Mouse (Mus musculus): Measurements from ENCODE around the gene Ets2.
"Not testable (repeated sequence)": the region's sequence is repeated elsewhere in the genome, so short reads cannot be mapped to it uniquely, and the experiment has no call there.

Gene Ets2

GRCm38 (mm10) chr16:95699721-95700120 lies 2.2 kb upstream of the Ets2 start:
- DNase-seq (ENCODE audit: low read depth, low spot score): no peak

DNA sequence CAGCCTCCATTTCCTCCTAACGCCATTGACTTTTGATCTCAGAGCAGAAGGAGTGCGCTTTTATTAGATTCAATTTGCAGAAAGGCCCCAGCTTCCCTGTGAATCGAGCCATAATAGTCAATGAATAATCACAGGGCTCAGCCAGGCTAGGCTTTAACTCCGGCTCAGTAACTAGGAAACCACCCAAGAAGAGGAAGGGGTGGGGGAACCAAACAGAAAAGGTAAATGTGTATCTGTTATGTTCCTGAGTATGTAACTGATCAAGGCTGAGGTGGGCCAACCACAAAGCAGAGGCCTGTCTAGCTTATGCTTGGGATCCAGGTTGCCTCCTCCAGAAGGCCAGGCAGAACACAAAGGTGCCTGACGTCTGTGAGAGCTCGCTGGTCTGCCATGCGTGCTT lies 1.7 kb upstream of the Ets2 start:
- no peak for DNase-seq (ENCODE audit: low read depth, low spot score)

DNA sequence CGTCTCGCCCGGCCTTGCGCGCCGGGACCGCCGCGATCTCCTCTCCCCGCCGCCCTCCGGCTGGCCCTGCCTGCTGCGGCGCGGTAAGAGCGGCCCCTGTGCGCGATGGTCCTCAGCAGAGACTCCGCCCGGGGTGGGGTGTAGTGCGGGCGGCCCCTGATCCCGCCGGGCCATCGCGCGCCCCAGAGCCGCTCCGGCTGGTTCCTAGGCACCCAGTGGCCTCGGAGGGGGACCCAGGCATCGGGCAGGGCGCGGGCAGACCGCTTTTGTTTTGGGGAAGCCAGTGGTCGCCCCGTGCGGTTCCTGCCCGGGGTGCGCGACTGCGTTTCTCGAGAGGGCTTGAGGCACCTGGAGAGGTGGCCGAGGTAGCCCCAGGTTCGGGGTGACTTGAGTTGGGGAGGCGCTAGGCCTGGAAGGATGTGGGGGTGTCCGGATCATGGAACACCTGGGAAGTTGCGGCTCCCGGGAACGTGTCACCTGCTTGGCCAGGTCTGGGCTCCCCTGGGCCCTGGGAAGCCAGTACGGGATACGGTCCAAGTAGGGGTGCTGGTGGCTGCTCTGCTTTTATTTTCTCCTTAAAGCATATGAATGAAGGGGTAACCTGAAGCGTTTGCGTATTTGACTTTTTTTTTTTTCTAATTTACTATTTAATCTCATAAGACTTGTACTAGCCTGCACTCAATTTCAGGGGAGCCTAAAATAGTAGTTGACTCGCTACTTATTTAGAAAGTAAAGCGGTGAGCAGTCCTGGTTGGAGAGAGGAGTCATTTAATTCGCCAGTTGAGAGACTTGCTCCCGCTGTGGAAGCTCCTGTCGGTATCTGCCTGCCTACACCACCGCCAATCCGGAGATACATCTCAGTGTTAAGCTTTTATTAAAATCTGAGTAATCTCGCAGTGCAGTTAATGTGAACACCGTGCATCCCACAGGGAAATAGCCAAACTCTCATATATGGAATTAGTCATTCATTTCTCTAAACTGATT lies 979 bp downstream of the Ets2 start:
- DNase-seq (ENCODE audit: low read depth, low spot score): no peak

DNA sequence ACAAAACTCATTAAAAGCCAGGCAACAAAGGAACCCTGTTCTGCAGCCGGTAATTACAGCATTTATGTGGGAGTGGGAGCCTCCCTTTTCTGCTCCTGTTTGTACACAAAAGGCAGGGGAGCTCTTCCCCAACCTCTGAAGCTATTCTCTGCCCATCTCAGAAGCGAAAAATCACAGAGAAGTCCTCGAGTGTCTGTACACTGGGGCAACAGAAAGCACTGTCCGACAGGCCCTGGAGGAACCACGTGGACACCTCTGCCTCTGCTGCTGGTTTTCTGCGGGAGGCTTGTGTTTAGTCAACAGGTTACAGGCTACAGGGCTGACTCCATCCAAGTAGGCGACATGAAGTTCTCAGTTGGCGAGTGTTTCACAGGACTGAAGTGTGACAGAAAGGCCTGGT lies 2.1 kb downstream of the Ets2 start:
- DNase-seq (ENCODE audit: low read depth, low spot score): no peak

DNA sequence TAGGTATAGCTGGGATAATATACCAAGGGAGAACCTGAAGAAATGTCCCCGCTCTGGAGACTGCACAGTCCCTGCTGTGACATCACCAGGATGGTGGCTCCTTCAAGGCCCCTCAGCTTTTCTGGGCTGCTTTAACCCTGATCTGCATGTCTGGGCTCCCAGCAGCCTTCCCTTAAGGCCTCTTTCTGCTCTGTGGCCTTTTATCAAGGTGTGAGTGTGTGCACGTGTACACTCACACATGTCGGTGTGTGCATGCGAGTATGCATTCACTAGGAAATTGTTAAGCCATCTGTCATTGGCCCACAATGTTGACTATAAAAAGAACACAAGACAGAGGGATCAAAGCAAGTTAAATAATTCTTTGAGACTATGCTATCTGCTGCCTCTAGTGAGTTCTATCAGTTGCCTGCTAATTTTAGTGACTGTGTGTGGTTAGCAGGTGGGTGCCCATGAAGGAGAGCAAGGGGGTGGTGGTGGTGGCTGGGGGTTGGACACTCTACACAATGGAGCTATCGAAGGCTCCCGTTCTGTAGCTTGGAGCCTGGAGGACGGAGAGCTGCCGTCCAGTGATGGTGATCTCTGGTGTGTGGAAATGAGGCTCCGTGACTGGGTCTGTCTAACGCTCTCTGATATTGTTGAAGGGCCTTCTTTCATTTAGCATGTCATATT lies 2.9 kb downstream of the Ets2 start:
- no peak for DNase-seq (ENCODE audit: low read depth, low spot score)

DNA sequence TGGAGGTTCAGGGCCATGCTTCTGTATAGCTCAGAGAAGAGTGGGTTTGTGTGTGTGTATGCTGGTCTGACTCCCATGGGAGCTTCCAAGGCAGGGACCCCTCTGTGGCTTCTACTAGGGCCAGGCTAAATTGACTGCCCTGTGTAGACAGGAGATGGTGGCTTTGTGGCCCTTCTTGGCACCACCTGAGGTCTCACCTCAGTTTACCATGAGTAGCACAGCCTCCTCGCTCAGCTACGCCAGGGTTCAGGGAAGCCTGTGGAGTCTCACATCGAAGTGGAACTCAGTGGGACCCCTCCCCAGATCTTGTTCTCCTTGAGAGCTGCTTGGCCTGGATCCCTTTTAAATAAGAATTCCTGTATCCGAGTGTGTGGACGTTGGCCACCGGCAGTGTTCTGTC lies 3.9 kb downstream of the Ets2 start:
- no peak for DNase-seq (ENCODE audit: low read depth, low spot score)

DNA sequence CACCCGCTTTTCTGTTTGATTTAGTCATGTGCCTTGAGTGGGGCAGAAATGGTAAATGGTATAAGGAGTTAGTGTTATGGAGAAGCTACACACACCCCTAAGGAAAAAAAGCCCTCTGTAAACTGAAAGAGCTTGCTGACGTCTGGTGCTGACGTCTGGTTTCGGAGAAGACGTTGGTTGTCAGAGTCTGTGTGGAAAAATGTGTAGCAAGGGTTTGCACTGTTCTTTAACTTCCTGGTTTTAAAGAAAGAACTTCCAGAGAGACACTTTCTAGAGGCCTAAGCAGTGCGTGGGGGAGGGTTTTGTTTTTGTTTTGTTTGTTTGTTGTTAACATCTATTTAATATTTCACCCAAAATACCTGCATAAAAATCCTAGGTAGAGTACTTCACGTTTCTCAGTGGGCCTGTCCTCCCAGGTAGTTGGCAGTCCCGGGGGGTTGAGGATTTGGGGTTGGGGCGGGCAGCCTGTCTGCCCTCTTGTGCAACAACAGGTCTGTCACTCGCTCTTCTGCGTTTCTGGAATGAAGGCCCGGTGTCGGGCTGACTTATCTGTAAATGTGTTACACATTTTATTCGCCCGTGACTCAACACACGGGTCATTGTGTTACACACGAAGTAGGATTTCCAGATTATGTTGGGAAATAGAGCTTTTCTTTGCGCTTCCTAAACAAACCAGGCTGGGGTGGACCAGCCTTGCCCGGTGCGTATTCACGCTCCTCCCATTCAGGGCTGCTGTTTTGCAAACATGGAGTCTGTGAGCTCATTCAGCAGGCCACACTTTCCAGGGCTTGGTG lies 6.5 kb downstream of the Ets2 start:
- no peak for DNase-seq (ENCODE audit: low read depth, low spot score)

DNA sequence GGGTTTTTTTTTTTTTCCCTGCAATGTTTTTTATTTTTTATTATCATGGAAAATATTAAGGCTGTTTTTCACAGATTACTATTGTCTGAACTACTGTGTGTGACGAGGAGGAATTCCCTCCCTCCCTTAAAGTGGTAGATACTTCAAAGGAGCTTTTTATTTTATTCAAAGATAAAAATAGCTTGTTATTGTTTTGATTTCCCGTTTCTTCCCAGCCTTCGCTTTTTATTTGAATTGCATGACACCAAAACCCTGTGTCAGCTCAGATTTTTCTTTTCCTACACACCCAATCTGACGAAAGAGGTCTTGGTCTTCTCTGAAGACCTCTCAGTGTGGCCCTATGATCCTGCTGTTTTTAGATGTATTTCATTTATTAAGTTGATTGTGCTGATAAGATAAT lies 7.3 kb downstream of the Ets2 start:
- no peak for DNase-seq (ENCODE audit: low read depth, low spot score)

GRCm38 (mm10) chr16:95710129-95710528 lies 8.3 kb downstream of the Ets2 start:
- DNase-seq (ENCODE audit: low read depth, low spot score): no peak

DNA sequence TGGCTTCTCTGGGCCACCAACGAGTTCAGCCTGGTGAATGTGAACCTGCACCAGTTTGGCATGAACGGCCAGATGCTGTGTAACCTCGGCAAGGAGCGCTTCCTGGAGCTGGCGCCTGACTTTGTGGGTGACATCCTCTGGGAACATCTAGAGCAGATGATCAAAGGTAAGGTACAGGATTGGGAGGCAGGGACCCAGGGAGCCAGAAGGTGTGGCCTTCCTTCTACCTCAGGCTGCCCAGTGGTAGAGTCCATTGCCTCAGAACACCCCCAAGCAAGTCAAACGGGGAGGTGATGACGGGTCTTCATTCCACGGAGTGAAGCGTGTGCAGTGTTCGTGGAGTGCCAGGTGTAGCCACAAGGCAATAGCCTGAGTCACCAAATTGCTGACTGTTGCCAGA lies 10.2 kb downstream of the Ets2 start:
- DNase-seq (ENCODE audit: low read depth, low spot score): no peak

- not testable (repeated sequence) for DNase-seq (ENCODE audit: low read depth, low spot score)
Measured at GRCm38 (mm10) chr16:95713077-95713476, 11.2 kb downstream of the Ets2 start.

DNA sequence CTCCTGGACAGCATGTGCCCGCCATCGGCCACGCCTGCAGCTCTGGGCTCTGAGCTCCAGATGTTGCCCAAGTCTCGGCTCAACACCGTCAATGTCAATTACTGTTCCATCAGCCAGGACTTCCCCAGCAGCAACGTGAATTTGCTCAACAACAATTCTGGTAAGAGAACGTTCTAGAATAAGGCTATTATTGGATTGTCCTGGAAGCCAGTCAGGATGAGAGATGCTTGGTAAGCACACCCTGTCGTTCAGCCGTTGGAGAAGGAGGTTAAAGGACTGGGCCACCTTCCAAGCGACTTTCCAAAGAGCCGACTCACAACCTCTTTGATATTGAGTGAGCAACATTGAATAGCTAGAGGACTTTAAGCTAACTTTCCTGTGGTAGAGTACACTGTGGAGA lies 13.2 kb downstream of the Ets2 start:
- DNase-seq (ENCODE audit: low read depth, low spot score): no peak

GRCm38 (mm10) chr16:95716061-95716706 lies 14.3 kb downstream of the Ets2 start:
- DNase-seq (ENCODE audit: low read depth, low spot score): no peak

- no peak for DNase-seq (ENCODE audit: low read depth, low spot score)
Measured at GRCm38 (mm10) chr16:95717631-95718030, 15.8 kb downstream of the Ets2 start.

DNA sequence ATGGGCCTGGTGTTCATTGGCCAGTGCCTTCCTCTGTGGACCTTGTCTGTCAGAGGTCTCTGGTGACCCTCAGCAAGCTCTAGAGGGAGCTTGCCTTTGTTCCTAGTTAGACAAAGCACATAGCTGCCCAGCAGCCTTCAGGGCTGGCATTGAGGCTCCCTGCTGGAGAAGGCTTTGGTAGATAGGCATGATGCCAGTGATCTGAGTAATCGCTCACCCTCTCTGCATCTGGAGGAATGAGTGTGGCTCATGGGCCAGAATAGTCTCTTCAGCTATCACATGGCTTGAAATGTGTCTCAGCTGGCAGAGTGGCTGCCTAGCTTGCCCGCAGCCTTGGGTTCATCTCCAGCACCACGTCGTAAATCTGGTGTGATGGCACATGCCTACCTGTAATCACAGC lies 16.2 kb downstream of the Ets2 start:
- DNase-seq (ENCODE audit: low read depth, low spot score): no peak

- no peak for DNase-seq (ENCODE audit: low read depth, low spot score)
Measured at GRCm38 (mm10) chr16:95720532-95720931, 18.7 kb downstream of the Ets2 start.

DNA sequence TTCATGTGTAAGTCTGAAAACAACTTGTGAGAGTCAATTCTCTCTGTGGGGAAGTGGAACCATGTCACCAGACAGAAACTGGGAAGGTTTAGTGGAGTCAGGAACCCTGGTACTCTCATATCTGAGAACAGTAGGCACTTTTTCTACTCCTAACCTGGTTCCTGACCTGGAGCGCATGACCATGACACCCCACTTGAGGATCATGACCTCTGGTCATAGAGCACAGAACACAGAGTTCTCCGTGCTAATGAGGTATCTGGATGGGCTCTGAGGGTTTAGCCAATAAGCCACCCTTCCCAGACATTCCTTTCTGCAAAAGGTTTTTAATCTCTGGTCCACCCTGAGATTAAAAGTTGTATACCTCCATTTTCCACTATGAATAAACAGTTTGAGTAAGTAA lies 22.4 kb downstream of the Ets2 start:
- no peak for DNase-seq (ENCODE audit: low read depth, low spot score)

DNA sequence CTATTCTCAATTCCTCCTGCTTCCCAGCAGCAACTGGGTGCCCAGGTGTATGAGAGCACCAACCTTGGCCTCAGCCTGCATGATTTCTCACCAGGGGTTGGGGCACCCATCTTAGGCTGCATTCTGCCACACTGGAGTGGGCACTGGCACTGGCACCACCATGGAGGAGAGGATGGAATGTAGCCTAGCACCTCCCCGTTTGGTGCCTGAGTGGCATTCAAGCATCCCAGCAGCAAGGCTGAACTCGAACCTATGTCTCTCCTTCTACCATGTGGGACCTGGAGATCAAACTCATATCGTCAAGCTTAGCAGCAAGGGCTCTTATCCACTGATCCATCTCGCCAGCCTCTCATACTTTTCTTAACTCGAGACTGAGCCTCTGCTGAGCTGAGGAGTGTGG lies 22.9 kb downstream of the Ets2 start:
- no peak for DNase-seq (ENCODE audit: low read depth, low spot score)

DNA sequence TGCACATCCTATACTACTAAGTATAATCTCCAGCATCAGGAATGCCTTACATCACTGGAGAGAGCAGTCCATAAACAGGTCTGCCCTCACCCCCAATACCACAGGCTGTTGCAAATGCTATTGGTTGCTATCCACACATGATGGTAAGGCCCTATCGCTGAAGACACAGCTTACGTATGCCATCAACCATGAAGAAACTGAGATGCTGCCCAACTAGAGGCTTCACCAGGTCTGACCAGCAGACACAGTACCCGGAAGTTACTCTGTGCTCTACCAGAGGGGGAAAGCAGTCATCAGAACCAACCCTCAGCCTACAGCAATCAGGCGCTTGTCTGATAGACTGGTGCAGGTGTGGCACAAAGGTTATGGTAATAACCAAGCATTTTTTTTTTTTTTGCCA lies 24.9 kb downstream of the Ets2 start:
- DNase-seq (ENCODE audit: low read depth, low spot score): no peak

GRCm38 (mm10) chr16:95728453-95729435 lies 26.9 kb downstream of the Ets2 start:
- DNase-seq (ENCODE audit: low read depth, low spot score): no peak
